Mouse (Mus musculus): ENCODE measurements at regions not wholly inside any gene's neighbourhood (a gene's known extent, or its start where the extent isn't known, plus 50 kb on each side); places are given as distances from the start of the nearest gene placed in this dataset.

- DNase-seq (ENCODE audit: low read depth, low spot score): no peak
Measured at GRCm38 (mm10) chr2:9683673-9684210, 197.3 kb upstream of the 4930412O13Rik start.

GRCm38 (mm10) chr2:9688176-9688575, 192.9 kb upstream of the 4930412O13Rik start:
- no peak for DNase-seq (ENCODE audit: low read depth, low spot score)

- no peak for DNase-seq (ENCODE audit: low read depth, low spot score)
Measured at GRCm38 (mm10) chr2:9689518-9689917, 191.5 kb upstream of the 4930412O13Rik start.

DNA sequence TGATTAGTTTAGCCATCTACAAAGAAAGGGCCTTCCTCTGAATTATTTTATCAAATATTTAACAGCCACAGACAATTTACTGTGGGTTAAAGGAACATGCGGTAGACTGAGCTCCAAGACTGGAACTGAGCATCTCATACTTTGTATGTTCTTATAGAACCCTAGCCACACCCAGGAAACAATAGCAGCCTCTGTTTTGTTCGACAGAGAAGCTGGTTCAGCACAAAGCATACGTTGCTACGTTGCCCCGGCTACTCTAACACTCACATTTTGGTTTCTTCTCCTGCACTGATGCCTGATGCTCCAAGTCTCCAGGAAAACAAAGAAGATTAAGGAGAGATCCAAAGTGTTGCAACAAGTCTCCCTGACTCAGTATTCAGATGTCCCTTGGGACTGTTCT, 189.5 kb upstream of the 4930412O13Rik start:
- DNase-seq (ENCODE audit: low read depth, low spot score): no peak

- no peak for DNase-seq (ENCODE audit: low read depth, low spot score)
Measured at GRCm38 (mm10) chr2:9691906-9692305, 189.1 kb upstream of the 4930412O13Rik start.

DNA sequence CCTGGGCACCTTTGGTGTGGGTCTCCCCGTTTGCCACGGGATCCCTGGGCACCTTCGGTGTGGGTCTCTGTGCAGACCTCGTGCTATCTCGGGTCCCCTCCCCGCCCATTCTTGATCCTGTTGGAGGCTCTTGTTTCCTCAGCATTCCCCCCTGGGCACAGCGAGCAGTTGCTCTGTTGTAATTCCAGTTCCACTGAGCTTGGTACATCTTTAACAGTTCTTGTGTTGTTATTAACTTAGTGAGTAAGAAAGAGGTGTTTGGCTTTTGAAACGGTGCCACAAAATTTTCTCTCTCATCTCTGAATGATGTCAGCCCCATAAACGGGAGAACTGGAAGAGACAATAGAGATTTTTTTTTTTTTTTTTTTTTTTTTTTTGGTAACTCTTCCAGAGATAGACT, 187.7 kb upstream of the 4930412O13Rik start:
- DNase-seq (ENCODE audit: low read depth, low spot score): no peak

- DNase-seq (ENCODE audit: low read depth, low spot score): no peak
Measured at GRCm38 (mm10) chr2:9694178-9694577, 186.9 kb upstream of the 4930412O13Rik start.

- DNase-seq (ENCODE audit: low read depth, low spot score): no peak
Measured at GRCm38 (mm10) chr2:9697591-9698345, 183.3 kb upstream of the 4930412O13Rik start.

DNA sequence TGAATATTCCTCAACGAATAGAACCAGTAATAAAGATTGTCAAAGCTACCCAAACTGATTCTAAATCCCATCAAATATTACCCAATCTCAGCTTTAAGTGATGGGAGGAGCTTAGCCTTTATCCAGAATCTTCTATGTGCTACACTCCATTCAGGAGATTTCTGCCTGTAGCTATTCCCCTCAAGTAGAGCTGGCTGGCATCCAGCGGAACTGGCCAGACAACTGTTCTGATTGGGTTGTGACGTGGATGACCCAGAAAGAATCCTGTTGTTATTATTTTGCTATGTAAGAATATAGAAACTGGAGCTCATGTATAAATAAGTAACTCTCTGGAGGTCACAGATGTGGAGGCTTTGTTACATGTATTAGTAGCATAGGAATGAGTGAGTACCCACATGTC, 176.8 kb upstream of the 4930412O13Rik start:
- no peak for DNase-seq (ENCODE audit: low read depth, low spot score)

DNA sequence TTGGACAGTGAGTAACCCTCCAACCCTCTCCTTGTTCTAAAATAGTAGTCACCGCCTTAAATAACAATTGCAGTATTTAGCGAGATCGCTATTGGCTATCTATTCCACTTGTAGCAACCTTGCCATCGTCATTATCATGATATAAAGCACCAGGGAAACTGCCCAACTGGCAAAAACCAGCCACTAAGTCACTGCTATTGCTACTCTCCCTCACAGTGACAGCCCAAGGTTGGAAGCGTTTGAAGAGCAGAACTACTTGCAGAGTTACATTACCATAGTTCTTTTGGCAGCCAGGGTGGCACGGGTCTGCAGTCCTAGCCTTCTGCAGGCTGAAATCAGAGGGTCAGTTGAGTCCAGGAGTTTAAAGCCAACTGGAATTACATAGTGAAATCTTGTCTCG, 171.6 kb upstream of the 4930412O13Rik start:
- no peak for DNase-seq (ENCODE audit: low read depth, low spot score)

GRCm38 (mm10) chr2:9717904-9718303, 163.1 kb upstream of the 4930412O13Rik start:
- DNase-seq (ENCODE audit: low read depth, low spot score): no peak

GRCm38 (mm10) chr2:9733243-9733642, 147.8 kb upstream of the 4930412O13Rik start:
- DNase-seq (ENCODE audit: low read depth, low spot score): no peak

- DNase-seq (ENCODE audit: low read depth, low spot score): no peak
Measured at GRCm38 (mm10) chr2:9744181-9744580, 136.9 kb upstream of the 4930412O13Rik start.

- DNase-seq (ENCODE audit: low read depth, low spot score): no peak
Measured at GRCm38 (mm10) chr2:9749829-9750788, 130.9 kb upstream of the 4930412O13Rik start.

DNA sequence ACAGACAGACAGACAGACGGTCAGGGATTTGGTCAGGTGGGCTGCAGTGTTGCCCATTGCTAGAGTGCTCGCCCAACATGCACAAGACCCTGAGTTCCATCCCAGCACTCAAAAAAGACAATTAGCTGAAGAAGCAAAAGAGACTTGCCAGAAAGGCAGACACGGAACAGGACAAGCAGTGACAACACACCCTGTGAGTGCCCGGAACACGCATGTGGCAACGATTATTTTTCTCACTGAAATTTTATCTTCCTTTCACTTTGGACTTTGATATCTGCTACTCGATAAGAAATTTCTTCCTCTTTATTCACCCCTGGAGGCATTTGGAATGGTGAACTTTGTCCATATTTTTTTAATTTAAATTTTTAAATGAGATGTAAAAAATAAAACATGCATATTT, 127.4 kb upstream of the 4930412O13Rik start:
- DNase-seq (ENCODE audit: low read depth, low spot score): no peak

DNA sequence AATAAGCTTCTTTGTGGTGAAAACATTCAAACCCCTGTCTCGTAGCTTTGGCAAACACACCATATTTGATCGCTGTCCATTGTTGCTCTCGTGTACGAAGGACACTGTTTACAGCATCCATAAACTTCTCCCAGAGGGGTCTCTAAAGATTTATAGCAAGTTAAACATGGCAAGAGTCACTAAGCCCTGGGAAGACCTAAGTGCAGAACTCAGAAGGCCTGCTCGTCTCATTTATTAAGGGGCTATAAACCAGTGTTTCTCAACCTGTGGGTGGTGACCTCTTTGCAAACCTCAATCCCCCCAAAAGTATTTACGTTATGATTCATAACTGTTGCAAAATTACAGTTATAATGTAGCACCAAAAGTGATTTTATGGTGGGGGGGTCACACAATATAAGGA, 126.9 kb upstream of the 4930412O13Rik start:
- DNase-seq (ENCODE audit: low read depth, low spot score): no peak

GRCm38 (mm10) chr2:9757770-9758420, 123.2 kb upstream of the 4930412O13Rik start:
- no peak for DNase-seq (ENCODE audit: low read depth, low spot score)

DNA sequence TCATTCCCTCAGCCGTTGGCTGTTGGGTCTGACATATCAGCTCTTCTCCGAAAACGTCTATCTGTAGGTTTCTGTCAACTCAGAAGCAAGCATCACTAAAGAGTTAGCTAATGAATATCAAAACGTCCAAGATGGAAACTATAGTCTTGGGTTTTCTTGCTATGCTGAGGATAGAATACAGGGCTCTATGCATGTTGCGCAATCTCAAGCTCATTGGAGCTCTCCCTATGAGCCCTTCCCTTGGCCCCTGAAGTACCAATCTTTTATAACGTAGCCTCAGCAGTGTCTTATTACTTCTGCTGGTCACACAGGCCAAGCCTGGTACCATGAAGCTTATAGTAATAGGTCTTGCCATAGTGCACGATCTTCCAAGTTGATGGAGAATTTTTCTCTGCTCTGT, 122.1 kb upstream of the 4930412O13Rik start:
- no peak for DNase-seq (ENCODE audit: low read depth, low spot score)

- DNase-seq (ENCODE audit: low read depth, low spot score): no peak
Measured at GRCm38 (mm10) chr2:9759389-9760104, 121.5 kb upstream of the 4930412O13Rik start.

GRCm38 (mm10) chr2:9780159-9780558, 100.9 kb upstream of the 4930412O13Rik start:
- no peak for DNase-seq (ENCODE audit: low read depth, low spot score)

DNA sequence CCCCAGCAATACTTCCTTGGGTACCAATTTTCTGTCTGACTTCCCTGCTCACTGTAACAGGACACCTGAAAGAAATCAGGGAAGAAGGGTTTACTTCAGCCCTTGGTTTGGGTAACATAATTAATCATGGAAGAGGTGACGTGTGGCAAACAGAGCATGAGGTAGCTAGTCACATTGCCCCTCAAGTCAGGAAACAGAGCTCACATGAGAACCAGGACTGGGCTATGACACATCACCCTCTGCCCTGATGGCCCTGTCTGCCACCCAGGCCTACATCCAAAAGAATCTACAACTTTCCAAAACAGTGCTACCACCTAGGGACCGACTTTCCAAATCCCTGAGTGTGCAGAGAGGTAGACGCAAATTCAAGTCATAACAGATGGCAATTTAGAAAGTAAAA, 98.4 kb upstream of the 4930412O13Rik start:
- DNase-seq (ENCODE audit: low read depth, low spot score): no peak
